Mouse (Mus musculus) gastrocnemius, adult 2 months (tissue): ENCODE measurements at regions not wholly inside any gene's neighbourhood (a gene's known extent, or its start where the extent isn't known, plus 50 kb on each side); places are given as distances from the start of the nearest gene placed in this dataset.

Source experiments
- DNase-seq: peaks from one replicate; pipeline ENCODE4 v3.0.0; 2022
- H3K27ac ChIP-seq: fragments of 200-600 bp; 2 replicates; pipeline ENCODE4 v1.8.1; 2022; ENCODE audit warnings: mild to moderate bottlenecking
- H3K4me3 ChIP-seq: fragments of 200-600 bp; 2 replicates; pipeline ENCODE4 v1.8.1; 2022; ENCODE audit warnings: mild to moderate bottlenecking, moderate library complexity
- CTCF ChIP-seq: fragments of 200-600 bp; IDR thresholded peaks from 2 replicates; pipeline ENCODE4 v1.8.1; 2022; ENCODE audit warnings: antibody characterized with exemption, mild to moderate bottlenecking, moderate library complexity
- intact Hi-C: fragments of 180-260 bp; cut with DNase I; formaldehyde crosslinking; loops from one replicate; pipeline ENCODE4 v1.15.1; 2025

DNA sequence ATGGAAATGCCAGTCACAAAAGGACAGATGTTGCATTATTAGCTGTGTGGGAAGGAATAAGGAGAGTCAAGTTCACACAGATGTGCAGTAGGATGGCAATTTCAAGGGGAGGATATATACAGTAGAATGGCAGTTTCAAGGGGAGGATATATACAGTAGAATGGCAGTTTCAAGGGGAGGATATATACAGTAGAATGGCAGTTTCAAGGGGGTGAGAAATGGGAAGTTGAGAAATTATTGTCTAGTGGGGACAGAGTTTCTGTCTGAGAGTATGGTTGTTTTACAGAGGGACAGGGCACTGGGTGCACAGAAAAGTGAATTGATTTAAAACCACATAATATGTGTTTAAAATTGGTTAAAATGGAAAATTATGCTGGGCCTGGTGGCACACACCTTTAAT, 54.8 kb upstream of the Scel start:
- Histone ChIP-seq H3K4me3 (no peak overlapping the region), H3K27ac (no peak overlapping the region)
- DNase-seq = no peak
- TF ChIP-seq CTCF = no peak
- intact Hi-C loops = no loop called here

DNA sequence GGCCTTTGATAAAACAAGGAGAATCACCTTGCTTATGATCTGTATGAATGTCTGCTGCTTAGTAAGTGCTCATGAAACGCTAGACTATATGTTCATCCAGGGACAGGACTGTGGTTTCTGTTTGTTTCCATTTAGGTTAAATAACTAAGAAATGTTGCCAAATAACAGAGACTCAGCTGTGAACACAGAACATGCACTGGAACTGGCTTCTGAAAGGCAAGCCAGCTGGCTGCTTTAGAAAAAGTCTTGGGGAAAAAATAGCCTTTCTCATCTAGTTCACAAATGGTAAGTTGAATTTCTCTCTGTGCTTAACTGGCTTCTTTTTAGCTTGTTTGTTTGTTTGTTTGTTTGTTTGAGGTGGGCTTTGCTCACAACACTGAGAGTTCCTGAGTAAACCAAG, 57.0 kb upstream of the Scel start:
- H3K27ac ChIP-seq = no peak overlapping the region; the same call in 1 of the 2 replicates
- intact Hi-C loops = no loop called here
- TF ChIP-seq CTCF = no peak
- no peak overlapping the region for H3K4me3 ChIP-seq
- no peak for DNase-seq

GRCm38 (mm10) chr14:103450756-103451155, 62.4 kb upstream of the Scel start:
- Histone ChIP-seq H3K4me3 (no peak overlapping the region), H3K27ac (no peak overlapping the region)
- TF ChIP-seq CTCF = no peak
- DNase-seq = no peak
- intact Hi-C loops = no loop called here

- no peak for TF ChIP-seq CTCF
- H3K27ac ChIP-seq = no peak overlapping the region
- H3K4me3 ChIP-seq = no peak overlapping the region
- DNase-seq = no peak
- intact Hi-C loops = no loop called here
Measured at GRCm38 (mm10) chr14:103449447-103449846, 63.7 kb upstream of the Scel start.

GRCm38 (mm10) chr14:103449033-103449432, 64.1 kb upstream of the Scel start:
- no peak overlapping the region for H3K27ac ChIP-seq
- H3K4me3 ChIP-seq = no peak overlapping the region
- DNase-seq = no peak
- intact Hi-C loops = no loop called here
- no peak for TF ChIP-seq CTCF

DNA sequence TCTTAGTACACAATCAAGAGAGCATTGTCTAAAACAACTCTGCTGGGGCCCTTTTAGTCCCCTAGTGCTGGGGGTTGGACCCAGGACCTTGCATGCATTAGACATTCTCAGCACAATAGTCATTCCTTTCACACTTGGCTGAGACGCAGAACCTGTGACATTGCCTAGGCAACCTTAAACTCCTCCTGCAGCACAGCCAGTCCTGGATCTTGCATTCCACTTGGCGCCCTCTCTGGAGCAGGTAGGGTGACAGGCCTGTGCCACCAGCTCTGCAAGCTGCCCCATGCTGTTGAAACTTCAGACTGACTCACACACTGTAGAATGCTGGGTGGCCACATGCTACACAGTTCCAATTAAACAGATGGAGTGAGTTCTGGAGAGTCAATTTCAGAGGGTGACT, 66.5 kb upstream of the Scel start:
- H3K27ac ChIP-seq = no peak overlapping the region
- TF ChIP-seq CTCF = no peak

DNA sequence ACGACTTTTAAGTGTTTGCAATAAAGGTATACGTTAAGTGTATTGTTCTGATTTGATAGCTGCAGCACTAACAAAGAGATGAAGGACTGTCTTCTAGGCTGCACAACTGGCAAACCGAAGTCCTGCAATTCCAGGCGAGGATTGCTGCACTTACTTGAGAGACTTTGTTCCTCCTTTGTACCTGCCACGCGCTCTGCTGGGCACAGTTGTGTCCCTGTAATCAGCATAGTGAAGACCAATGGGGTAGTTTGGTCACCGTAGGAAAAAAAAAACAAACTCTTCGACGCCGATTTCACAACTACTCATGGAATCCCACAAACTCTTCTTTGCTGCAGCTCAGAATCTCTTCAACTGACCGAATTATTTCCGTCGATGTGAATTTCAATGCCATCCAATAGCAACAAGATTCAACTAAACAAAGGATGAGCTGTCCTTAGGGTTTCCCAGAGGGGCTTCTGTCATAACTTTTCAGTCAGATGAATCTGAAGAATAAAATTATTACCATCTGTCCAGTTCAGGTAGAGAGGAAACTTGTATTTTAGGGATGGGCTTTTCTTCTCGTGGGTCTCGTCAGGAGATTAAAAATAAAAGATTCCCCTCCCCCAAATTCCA, 71.6 kb upstream of the Scel start:
- no peak for TF ChIP-seq CTCF
- intact Hi-C loops = no loop called here

More for the DNA sequence above, 66.5 kb upstream of the Scel start:
- DNase-seq = no peak
- intact Hi-C loops = no loop called here
- no peak overlapping the region for H3K4me3 ChIP-seq

GRCm38 (mm10) chr14:103440243-103440642, 72.9 kb upstream of the Scel start:
- Histone ChIP-seq H3K4me3 (no peak overlapping the region), H3K27ac (no peak overlapping the region)
- TF ChIP-seq CTCF = no peak
- intact Hi-C loops = no loop called here
- DNase-seq = no peak

More for the DNA sequence above, 71.6 kb upstream of the Scel start:
- Histone ChIP-seq H3K27ac (no peak overlapping the region), H3K4me3 (no peak overlapping the region)
- DNase-seq = no peak

GRCm38 (mm10) chr14:103434218-103434617, 78.9 kb upstream of the Scel start:
- intact Hi-C loops = loop anchor here (5.0 kb wide), 1 partner anchor 87 kb away; the partner anchor contains the start of gene Mycbp2

DNA sequence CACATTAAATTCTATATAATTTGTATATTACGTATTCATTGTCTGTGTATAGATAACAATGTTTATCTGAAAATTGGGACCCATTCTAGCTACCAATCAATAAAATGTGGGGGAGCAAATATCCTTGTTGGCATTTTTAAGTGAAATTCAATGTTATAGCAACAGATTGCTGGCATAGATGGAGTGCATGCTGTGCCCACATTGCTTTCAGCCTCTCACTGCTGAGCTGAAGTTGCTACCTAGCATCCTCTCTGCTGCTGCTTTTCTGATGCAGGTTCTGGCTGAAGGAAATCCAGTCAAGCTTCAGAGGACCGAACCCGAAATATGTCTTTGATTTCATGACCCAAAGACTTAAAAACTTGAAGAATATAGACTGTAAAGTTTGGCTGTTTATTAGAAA, 80.0 kb upstream of the Scel start:
- DNase-seq = no peak
- Histone ChIP-seq H3K27ac (0 out of 2 replicates have a peak overlapping the region, but pooled peaks have one; percentile 12), H3K4me3 (no peak overlapping the region)
- no peak for TF ChIP-seq CTCF
- intact Hi-C loops = loop anchor here (5.0 kb wide), 1 partner anchor 86 kb away; the partner anchor contains the start of gene Mycbp2

More at GRCm38 (mm10) chr14:103434218-103434617, 78.9 kb upstream of the Scel start:
- H3K27ac ChIP-seq = peak overlapping the region; percentile 39
- TF ChIP-seq CTCF = no peak
- DNase-seq = peak; percentile 69
- H3K4me3 ChIP-seq = no peak overlapping the region

- no peak for DNase-seq
- intact Hi-C loops = no loop called here
- no peak overlapping the region for H3K27ac ChIP-seq
- no peak overlapping the region for H3K4me3 ChIP-seq
- no peak for TF ChIP-seq CTCF
Measured at GRCm38 (mm10) chr14:103427873-103428272, 81.3 kb upstream of the Mycbp2 start.

GRCm38 (mm10) chr14:103421305-103421822, 74.8 kb upstream of the Mycbp2 start:
- TF ChIP-seq CTCF = no peak
- H3K27ac ChIP-seq = peak overlapping the region; percentile 70
- intact Hi-C loops = no loop called here
- peak overlapping the region; percentile 58 for H3K4me3 ChIP-seq
- DNase-seq = peak; percentile 37

- Histone ChIP-seq H3K4me3 (no peak overlapping the region), H3K27ac (no peak overlapping the region)
- DNase-seq = no peak
- TF ChIP-seq CTCF = no peak
- intact Hi-C loops = no loop called here
Measured at GRCm38 (mm10) chr14:103417110-103418061, 70.8 kb upstream of the Mycbp2 start.
